Mouse (Mus musculus) cerebellum, adult 11 months (tissue): ENCODE results near the gene Gramd1b.
A peak's percentile ranks its signal among the peaks of the same experiment; 100 is the strongest.

Experiments used
- DNase-seq: peaks from one replicate; pipeline ENCODE4 v3.0.0; 2022

Gene Gramd1b

GRCm38 (mm10) chr9:40456191-40456590, 75.0 kb downstream of the Gramd1b start:
- DNase-seq: peak; percentile 19

- peak; percentile 60 for DNase-seq
Measured at GRCm38 (mm10) chr9:40455336-40456185, 75.6 kb downstream of the Gramd1b start.

- DNase-seq: no peak
Measured at GRCm38 (mm10) chr9:40455020-40455335, 76.2 kb downstream of the Gramd1b start.

GRCm38 (mm10) chr9:40453889-40454288, 77.3 kb downstream of the Gramd1b start:
- no peak for DNase-seq

GRCm38 (mm10) chr9:40452208-40452607, 79.0 kb downstream of the Gramd1b start:
- no peak for DNase-seq

GRCm38 (mm10) chr9:40450776-40451175, 80.4 kb downstream of the Gramd1b start:
- DNase-seq: no peak

GRCm38 (mm10) chr9:40450417-40450714, 80.8 kb downstream of the Gramd1b start:
- DNase-seq: no peak

- DNase-seq: no peak
Measured at GRCm38 (mm10) chr9:40449610-40450416, 81.4 kb downstream of the Gramd1b start.

- no peak for DNase-seq
Measured at GRCm38 (mm10) chr9:40448646-40449243, 82.4 kb downstream of the Gramd1b start.

- DNase-seq: no peak
Measured at GRCm38 (mm10) chr9:40447265-40447664, 83.9 kb downstream of the Gramd1b start.

- DNase-seq: no peak
Measured at GRCm38 (mm10) chr9:40444961-40445360, 86.2 kb downstream of the Gramd1b start.

GRCm38 (mm10) chr9:40442784-40443183, 88.4 kb downstream of the Gramd1b start:
- DNase-seq: no peak

GRCm38 (mm10) chr9:40439973-40440687, 91.1 kb downstream of the Gramd1b start:
- no peak for DNase-seq

GRCm38 (mm10) chr9:40438731-40439526, 92.3 kb downstream of the Gramd1b start:
- no peak for DNase-seq

- no peak for DNase-seq
Measured at GRCm38 (mm10) chr9:40437891-40438290, 93.3 kb downstream of the Gramd1b start.

- no peak for DNase-seq
Measured at GRCm38 (mm10) chr9:40433286-40433685, 97.9 kb downstream of the Gramd1b start.

- no peak for DNase-seq
Measured at GRCm38 (mm10) chr9:40430969-40431368, 100.2 kb downstream of the Gramd1b start.

GRCm38 (mm10) chr9:40427663-40428062, 103.5 kb downstream of the Gramd1b start:
- DNase-seq: no peak

- DNase-seq: no peak
Measured at GRCm38 (mm10) chr9:40426282-40426964, 104.8 kb downstream of the Gramd1b start.

- DNase-seq: no peak
Measured at GRCm38 (mm10) chr9:40424874-40425273, 106.3 kb downstream of the Gramd1b start.

GRCm38 (mm10) chr9:40423427-40423867, 107.7 kb downstream of the Gramd1b start:
- no peak for DNase-seq
